Mouse (Mus musculus): ENCODE measurements around the gene C2cd4a.

C2cd4a gene

DNA sequence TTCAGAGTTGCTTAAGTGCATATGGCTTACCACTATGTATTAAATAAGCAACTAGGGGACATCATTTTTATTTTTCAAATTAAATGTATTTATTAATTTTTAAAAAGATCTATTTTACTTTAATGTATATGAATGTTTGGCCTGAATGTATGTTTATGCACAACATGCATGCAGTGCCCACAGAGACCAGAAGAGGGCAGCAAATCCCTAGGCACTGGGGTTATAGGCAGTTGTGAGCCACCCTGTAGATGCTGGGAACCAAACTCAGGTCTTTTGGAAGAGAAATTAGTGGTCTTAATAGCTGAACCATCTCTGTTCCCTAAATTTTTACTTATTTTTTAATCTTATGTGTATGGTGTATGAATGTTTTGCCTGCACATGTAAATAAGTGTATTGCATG is 48.2 kb downstream of the C2cd4a start:
- no peaks in the 10 kb centered on the region for H3K36me3 ChIP-seq (ENCODE audit: control insufficient read depth, insufficient read depth, low read length, poor library complexity, severe bottlenecking)
- H3K27me3 ChIP-seq (ENCODE audit: control insufficient read depth, insufficient read depth, low read length, poor library complexity, severe bottlenecking), result no peaks in the 10 kb centered on the region
- peak; percentile 5 for DNase-seq (ENCODE audit: low read depth, low spot score)

DNA sequence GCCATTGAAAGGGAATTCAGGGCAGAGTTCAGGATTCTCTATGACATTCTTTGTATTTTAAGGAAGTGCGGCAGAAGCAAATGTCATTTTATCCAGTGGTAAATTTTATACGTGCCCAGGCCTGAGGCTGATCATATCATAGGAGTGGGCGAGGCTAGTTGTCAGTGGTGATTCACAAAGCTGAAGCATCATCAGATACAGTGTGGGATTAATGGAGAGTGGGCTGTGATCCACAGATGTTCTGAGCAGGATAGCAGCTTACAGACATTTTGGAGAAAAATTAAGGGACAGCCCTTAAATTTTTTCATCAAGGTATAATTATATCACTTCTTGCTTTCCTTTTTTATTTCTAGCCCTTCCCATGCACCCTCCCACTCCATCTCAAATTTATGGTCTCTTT is 48.7 kb downstream of the C2cd4a start:
- Histone ChIP-seq H3K36me3 (ENCODE audit: control insufficient read depth, insufficient read depth, low read length, poor library complexity, severe bottlenecking) (no peaks in the 10 kb centered on the region), H3K27me3 (ENCODE audit: control insufficient read depth, insufficient read depth, low read length, poor library complexity, severe bottlenecking) (no peaks in the 10 kb centered on the region)
- DNase-seq (ENCODE audit: low read depth, low spot score), result no peak

DNA sequence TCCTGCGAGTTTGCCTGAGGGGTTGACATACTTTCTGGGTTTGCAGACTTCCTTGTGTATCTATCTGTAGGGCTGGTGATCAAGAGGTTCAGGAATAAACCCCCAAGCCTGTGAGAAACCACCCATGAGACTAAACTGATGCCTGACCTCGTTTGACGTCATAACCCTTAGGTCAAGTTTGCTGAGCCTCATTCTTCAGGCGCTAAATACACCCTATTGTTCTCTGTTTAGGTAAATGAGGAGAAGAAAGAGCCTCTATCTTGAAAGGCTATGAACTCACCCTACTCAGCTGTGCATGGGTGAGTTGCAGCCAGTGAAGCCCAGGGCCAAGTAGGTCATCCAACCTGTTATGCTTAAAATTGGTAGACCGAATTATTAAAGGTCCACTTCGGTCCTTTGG is 49.3 kb downstream of the C2cd4a start:
- DNase-seq (ENCODE audit: low read depth, low spot score), result no peak
- H3K27me3 ChIP-seq (ENCODE audit: control insufficient read depth, insufficient read depth, low read length, poor library complexity, severe bottlenecking), result no peaks in the 10 kb centered on the region
- no peaks in the 10 kb centered on the region for H3K36me3 ChIP-seq (ENCODE audit: control insufficient read depth, insufficient read depth, low read length, poor library complexity, severe bottlenecking)
